Mouse (Mus musculus): ENCODE data around the gene Sema4b.

GRCm38 (mm10) chr7:80186021-80186420 lies 620 bp upstream of the Sema4b start:
- TF ChIP-seq CTCF (IDR thresholded peaks at IDR 0.05; ENCODE audit: control insufficient read depth, insufficient read depth, insufficient read length) (no peak), FOSL1 (IDR thresholded peaks at IDR 0.05; ENCODE audit: insufficient read depth, low read length, poor library complexity, severe bottlenecking) (no peak), USF1 (IDR thresholded peaks at IDR 0.05; ENCODE audit: low read depth) (no peak), MAX (IDR thresholded peaks at IDR 0.05) (no peak), MYOG (IDR thresholded peaks at IDR 0.05; ENCODE audit: control insufficient read depth, extremely low read depth, insufficient read length) (no peak)

All from C2C12 (cell line).